Mouse (Mus musculus) cerebellum, postnatal 4 days (tissue): ENCODE results near the gene Efcc1.

Experiments
- DNase-seq, 2 experiments: peaks; one replicate each; pipeline ENCODE4 v3.0.0; 2022; ENCODE audit warnings: low spot score in 2 of 2, mixed read lengths in 1 of 2

The Efcc1 gene

GRCm38 (mm10) chr6:87778294-87779173 is 47.9 kb downstream of the Efcc1 start:
- DNase-seq, result no peak

- no peak for DNase-seq
Measured at GRCm38 (mm10) chr6:87779174-87780165, 48.8 kb downstream of the Efcc1 start.

GRCm38 (mm10) chr6:87780546-87781301 is 50.1 kb downstream of the Efcc1 start:
- DNase-seq, result no peak

- no peak for DNase-seq
Measured at GRCm38 (mm10) chr6:87784033-87784432, 53.4 kb downstream of the Efcc1 start.

GRCm38 (mm10) chr6:87786621-87787020 is 56.0 kb downstream of the Efcc1 start:
- no peak for DNase-seq

GRCm38 (mm10) chr6:87787108-87787890 is 56.6 kb downstream of the Efcc1 start:
- no peak for DNase-seq

GRCm38 (mm10) chr6:87788266-87788895 is 57.7 kb downstream of the Efcc1 start:
- DNase-seq, result no peak

- no peak for DNase-seq
Measured at GRCm38 (mm10) chr6:87788896-87789587, 58.4 kb downstream of the Efcc1 start.

GRCm38 (mm10) chr6:87789791-87790190 is 59.1 kb downstream of the Efcc1 start:
- DNase-seq, result no peak

GRCm38 (mm10) chr6:87790779-87791480 is 60.3 kb downstream of the Efcc1 start:
- no peak for DNase-seq

- DNase-seq, result no peak
Measured at GRCm38 (mm10) chr6:87791826-87792225, 61.2 kb downstream of the Efcc1 start.

GRCm38 (mm10) chr6:87793821-87794510 is 63.3 kb downstream of the Efcc1 start:
- no peak for DNase-seq

GRCm38 (mm10) chr6:87795385-87796150 is 64.9 kb downstream of the Efcc1 start:
- no peak for DNase-seq

GRCm38 (mm10) chr6:87796251-87796880 is 65.7 kb downstream of the Efcc1 start:
- DNase-seq, result no peak

GRCm38 (mm10) chr6:87797321-87797720 is 66.7 kb downstream of the Efcc1 start:
- no peak for DNase-seq

GRCm38 (mm10) chr6:87799576-87799975 is 68.9 kb downstream of the Efcc1 start:
- DNase-seq, result no peak

GRCm38 (mm10) chr6:87802462-87802861 is 71.8 kb downstream of the Efcc1 start:
- no peak for DNase-seq
